Mouse (Mus musculus): ENCODE data around the gene Gsto2. TPM values are rescaled to one million over a fixed set of nuclear protein-coding genes. Genes with fewer than 3 reads are reported as not detected.
A peak's percentile ranks its signal among the peaks of the same experiment; 100 is the strongest.

Gsto2 gene
- polyA plus RNA-seq, 1 experiment from 2014 or later: 1.1 TPM

DNA sequence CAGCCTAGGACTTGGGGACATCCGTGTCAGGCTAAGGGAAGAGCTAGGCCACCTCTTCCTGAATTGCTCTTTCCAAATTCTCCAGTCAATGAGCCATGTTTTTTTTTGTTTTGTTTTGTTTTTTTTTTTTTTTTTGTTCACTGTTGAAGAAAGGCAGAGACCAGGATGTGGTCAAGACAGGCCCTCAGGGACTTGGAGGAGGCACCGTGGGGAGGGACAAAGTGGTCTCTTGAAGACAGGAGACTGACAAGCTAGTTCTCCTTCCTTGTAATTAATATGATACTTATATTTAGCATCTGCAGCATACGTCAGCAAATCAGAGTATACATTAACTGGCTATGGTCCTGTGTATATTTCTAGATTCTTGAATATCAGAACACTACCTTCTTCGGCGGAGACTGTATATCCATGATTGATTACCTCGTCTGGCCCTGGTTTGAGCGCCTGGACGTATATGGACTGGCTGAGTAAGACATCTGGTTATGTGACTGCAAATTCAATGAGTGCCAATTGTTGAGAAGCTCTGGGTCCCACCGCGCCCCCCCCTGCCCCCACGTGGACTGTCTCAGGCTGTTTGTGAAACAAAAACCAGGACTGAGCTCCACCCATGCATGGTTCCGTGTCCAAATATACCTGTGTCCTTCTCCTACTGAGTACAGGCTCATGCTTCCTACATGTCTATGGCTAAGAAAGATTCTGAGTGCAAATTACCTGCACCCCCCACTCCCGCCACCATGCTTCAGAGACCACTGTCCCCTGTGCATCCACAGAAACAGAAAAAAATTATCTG is 19.2 kb downstream of the Gsto2 start:
- Histone ChIP-seq H3K27ac (ENCODE audit: low read depth, low read length) (no peak overlapping the region), H3K36me3 (ENCODE audit: control insufficient read depth, insufficient read depth, low read length) (no peaks in the 10 kb centered on the region), H3K9ac (ENCODE audit: low read length) (no peak overlapping the region), H3K27me3 (replicated peaks; ENCODE audit: control insufficient read depth, insufficient read depth, low read length) (no peaks in the 10 kb centered on the region), H3K4me3 (ENCODE audit: low read depth, low read length) (no peak overlapping the region), H3K9me3 (replicated peaks; ENCODE audit: control insufficient read depth, low read length) (no peaks in the 10 kb centered on the region), H3K4me1 (ENCODE audit: control insufficient read depth, insufficient read depth, low read length) (no peaks in the 10 kb centered on the region), H3K4me2 (ENCODE audit: low read length) (no peak overlapping the region)
- DNase-seq (ENCODE audit: low spot score) (no peak), ATAC-seq (no peak)
- 85% methylated on average over 13 of the region's 13 CpGs for whole genome bisulfite sequencing

DNA sequence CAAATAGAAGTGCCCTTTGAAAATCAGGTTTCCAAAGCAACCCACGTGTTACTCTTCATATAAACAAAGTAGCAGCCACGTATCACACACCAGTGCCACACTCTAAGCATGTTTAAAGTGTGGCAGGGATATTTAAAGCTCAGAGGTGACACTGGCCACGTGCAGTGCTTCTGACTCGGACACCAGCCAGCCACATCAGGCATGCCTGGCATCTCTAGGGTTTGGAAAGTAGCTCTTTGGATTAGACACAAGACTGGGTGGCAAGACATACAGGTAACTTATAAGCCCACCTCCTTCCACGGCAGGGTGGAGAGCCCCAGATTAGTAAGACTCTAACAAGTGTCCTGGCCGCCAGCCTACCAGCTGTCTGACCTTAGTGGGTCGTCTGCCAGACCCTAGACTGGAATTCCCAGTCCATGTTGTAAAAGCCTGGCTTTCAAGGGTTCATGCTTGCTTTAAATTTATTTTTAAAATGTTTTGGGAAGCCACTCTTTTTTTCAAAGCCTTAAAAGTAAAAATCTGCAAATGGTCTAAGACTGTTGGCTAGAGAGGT is 19.9 kb downstream of the Gsto2 start:
- Histone ChIP-seq H3K4me1 (ENCODE audit: control insufficient read depth, insufficient read depth, low read length) (no peaks in the 10 kb centered on the region), H3K9me3 (replicated peaks; ENCODE audit: control insufficient read depth, low read length) (no peaks in the 10 kb centered on the region), H3K4me2 (ENCODE audit: low read length) (no peak overlapping the region), H3K36me3 (ENCODE audit: control insufficient read depth, insufficient read depth, low read length) (no peaks in the 10 kb centered on the region), H3K4me3 (ENCODE audit: low read depth, low read length) (no peak overlapping the region), H3K27ac (ENCODE audit: low read depth, low read length) (no peak overlapping the region), H3K27me3 (replicated peaks; ENCODE audit: control insufficient read depth, insufficient read depth, low read length) (no peaks in the 10 kb centered on the region), H3K9ac (ENCODE audit: low read length) (no peak overlapping the region)
- DNase-seq (ENCODE audit: low spot score) (no peak), ATAC-seq (no peak)
- WGBS: 73% methylated on average over 7 of the region's 7 CpGs

- H3K4me2 ChIP-seq (ENCODE audit: low read length): no peak overlapping the region
- H3K27me3 ChIP-seq (replicated peaks; ENCODE audit: control insufficient read depth, insufficient read depth, low read length): no peaks in the 10 kb centered on the region
- 91% methylated on average over 11 of the region's 11 CpGs for WGBS
- no peaks in the 10 kb centered on the region for H3K9me3 ChIP-seq (replicated peaks; ENCODE audit: control insufficient read depth, low read length)
- no peak overlapping the region for H3K4me3 ChIP-seq (ENCODE audit: low read depth, low read length)
- no peak overlapping the region for H3K27ac ChIP-seq (ENCODE audit: low read depth, low read length)
- ATAC-seq (no peak), DNase-seq (ENCODE audit: low spot score) (no peak)
- H3K9ac ChIP-seq (ENCODE audit: low read length): no peak overlapping the region
- H3K36me3 ChIP-seq (ENCODE audit: control insufficient read depth, insufficient read depth, low read length): no peaks in the 10 kb centered on the region
- no peaks in the 10 kb centered on the region for H3K4me1 ChIP-seq (ENCODE audit: control insufficient read depth, insufficient read depth, low read length)
These were observed 20.6 kb downstream of the Gsto2 start for GRCm38 (mm10) chr19:47885886-47886285.

GRCm38 (mm10) chr19:47886617-47887016 is 21.3 kb downstream of the Gsto2 start:
- ATAC-seq (no peak), DNase-seq (ENCODE audit: low spot score) (no peak)
- no peak overlapping the region for H3K27ac ChIP-seq (ENCODE audit: low read depth, low read length)
- no peak overlapping the region for H3K4me3 ChIP-seq (ENCODE audit: low read depth, low read length)
- no peak overlapping the region for H3K9ac ChIP-seq (ENCODE audit: low read length)
- H3K27me3 ChIP-seq (replicated peaks; ENCODE audit: control insufficient read depth, insufficient read depth, low read length): no peaks in the 10 kb centered on the region
- no peaks in the 10 kb centered on the region for H3K4me1 ChIP-seq (ENCODE audit: control insufficient read depth, insufficient read depth, low read length)
- 86% methylated on average over 7 of the region's 7 CpGs for WGBS
- H3K36me3 ChIP-seq (ENCODE audit: control insufficient read depth, insufficient read depth, low read length): no peaks in the 10 kb centered on the region
- no peaks in the 10 kb centered on the region for H3K9me3 ChIP-seq (replicated peaks; ENCODE audit: control insufficient read depth, low read length)
- H3K4me2 ChIP-seq (ENCODE audit: low read length): no peak overlapping the region

DNA sequence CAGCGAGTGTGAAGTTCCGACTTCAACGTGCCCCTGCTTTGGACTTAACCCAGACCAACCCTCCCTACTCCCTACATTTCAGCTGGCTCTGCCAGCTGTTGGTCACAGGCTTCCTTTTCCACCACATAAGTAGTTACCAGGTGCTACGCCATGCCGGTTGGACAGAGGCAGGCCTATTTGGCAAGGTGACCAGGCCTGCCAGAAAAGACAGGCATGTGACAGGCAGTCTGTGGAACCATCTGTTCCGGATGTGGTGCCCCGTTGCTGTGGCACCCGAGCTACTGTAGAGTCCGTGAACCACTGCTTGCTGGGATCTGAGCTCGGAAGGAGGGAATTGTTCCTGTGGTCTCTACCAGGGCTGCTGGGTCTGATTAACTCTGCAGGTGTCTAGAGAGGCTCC is 22.1 kb downstream of the Gsto2 start:
- Histone ChIP-seq H3K9ac (ENCODE audit: low read length) (no peak overlapping the region), H3K4me3 (ENCODE audit: low read depth, low read length) (no peak overlapping the region), H3K27ac (ENCODE audit: low read depth, low read length) (no peak overlapping the region; the same call in 1 of the 2 replicates), H3K27me3 (replicated peaks; ENCODE audit: control insufficient read depth, insufficient read depth, low read length) (no peaks in the 10 kb centered on the region), H3K36me3 (ENCODE audit: control insufficient read depth, insufficient read depth, low read length) (no peaks in the 10 kb centered on the region), H3K4me1 (ENCODE audit: control insufficient read depth, insufficient read depth, low read length) (no peaks in the 10 kb centered on the region), H3K4me2 (ENCODE audit: low read length) (no peak overlapping the region), H3K9me3 (replicated peaks; ENCODE audit: control insufficient read depth, low read length) (no peaks in the 10 kb centered on the region)
- DNase-seq (ENCODE audit: low spot score): peak; percentile 39
- WGBS: 80% methylated on average over 10 of the region's 10 CpGs
- peak; percentile 27; the same call in 1 of the 2 replicates for ATAC-seq

DNA sequence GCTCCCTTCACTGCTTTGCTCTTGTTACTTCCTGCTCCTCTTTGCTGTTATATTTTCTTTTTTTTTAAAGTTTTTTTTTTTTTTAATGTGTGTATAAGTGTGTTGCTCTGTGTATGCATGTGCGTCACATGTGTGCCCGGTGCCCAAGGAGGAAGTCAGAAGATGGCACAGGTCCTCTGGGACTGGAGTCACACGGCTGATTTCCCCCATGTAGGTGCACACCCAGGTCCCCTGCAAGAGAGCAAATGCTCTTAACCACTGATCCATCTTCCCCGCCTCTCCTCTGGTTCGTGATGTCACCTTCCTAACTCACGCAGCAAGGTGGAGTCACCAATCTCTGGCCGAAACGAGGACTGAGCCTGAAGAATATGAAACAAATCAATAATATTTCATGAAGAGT is 22.7 kb downstream of the Gsto2 start:
- Histone ChIP-seq H3K9me3 (replicated peaks; ENCODE audit: control insufficient read depth, low read length) (no peaks in the 10 kb centered on the region), H3K4me1 (ENCODE audit: control insufficient read depth, insufficient read depth, low read length) (no peaks in the 10 kb centered on the region), H3K4me3 (ENCODE audit: low read depth, low read length) (no peak overlapping the region), H3K27me3 (replicated peaks; ENCODE audit: control insufficient read depth, insufficient read depth, low read length) (no peaks in the 10 kb centered on the region), H3K36me3 (ENCODE audit: control insufficient read depth, insufficient read depth, low read length) (no peaks in the 10 kb centered on the region), H3K9ac (ENCODE audit: low read length) (no peak overlapping the region), H3K4me2 (ENCODE audit: low read length) (no peak overlapping the region), H3K27ac (ENCODE audit: low read depth, low read length) (no peak overlapping the region)
- DNase-seq (ENCODE audit: low spot score): no peak
- no peak for ATAC-seq
- WGBS: 92% methylated on average over 8 of the region's 8 CpGs

GRCm38 (mm10) chr19:47890489-47891130 is 25.3 kb downstream of the Gsto2 start:
- no peak for ATAC-seq
- Histone ChIP-seq H3K27ac (ENCODE audit: low read depth, low read length) (no peak overlapping the region), H3K4me1 (ENCODE audit: control insufficient read depth, insufficient read depth, low read length) (no peaks in the 10 kb centered on the region), H3K4me3 (ENCODE audit: low read depth, low read length) (no peak overlapping the region), H3K27me3 (replicated peaks; ENCODE audit: control insufficient read depth, insufficient read depth, low read length) (no peaks in the 10 kb centered on the region), H3K36me3 (ENCODE audit: control insufficient read depth, insufficient read depth, low read length) (peaks cover 15% of the 10 kb centered on the region), H3K9me3 (replicated peaks; ENCODE audit: control insufficient read depth, low read length) (no peaks in the 10 kb centered on the region), H3K9ac (ENCODE audit: low read length) (no peak overlapping the region), H3K4me2 (ENCODE audit: low read length) (no peak overlapping the region)
- WGBS: 80% methylated on average over 10 of the region's 10 CpGs
- DNase-seq (ENCODE audit: low spot score): no peak

GRCm38 (mm10) chr19:47891562-47892312 is 26.4 kb downstream of the Gsto2 start:
- H3K27me3 ChIP-seq (replicated peaks; ENCODE audit: control insufficient read depth, insufficient read depth, low read length): no peaks in the 10 kb centered on the region
- H3K36me3 ChIP-seq (ENCODE audit: control insufficient read depth, insufficient read depth, low read length): peaks cover 26% of the 10 kb centered on the region
- no peak overlapping the region for H3K9ac ChIP-seq (ENCODE audit: low read length)
- no peak overlapping the region for H3K27ac ChIP-seq (ENCODE audit: low read depth, low read length)
- ATAC-seq (no peak), DNase-seq (ENCODE audit: low spot score) (no peak)
- H3K4me1 ChIP-seq (ENCODE audit: control insufficient read depth, insufficient read depth, low read length): no peaks in the 10 kb centered on the region
- 86% methylated on average over 11 of the region's 11 CpGs for WGBS
- H3K4me3 ChIP-seq (ENCODE audit: low read depth, low read length): no peak overlapping the region
- no peaks in the 10 kb centered on the region for H3K9me3 ChIP-seq (replicated peaks; ENCODE audit: control insufficient read depth, low read length)
- no peak overlapping the region for H3K4me2 ChIP-seq (ENCODE audit: low read length)

All from forebrain, embryonic 14.5 days (tissue).